Mouse (Mus musculus): Measurements from ENCODE around the gene Gm26938.

Gene Gm26938

GRCm38 (mm10) chr5:139826357-139827055 lies at the start of gene Gm26938, which contains the start of gene Psmg3:
TSS of gene Gm26938 (minus strand) at chr5:139826407.
TSS of gene Psmg3 (minus strand) at chr5:139826885.
- DNase-seq, result peak; percentile 98

- DNase-seq, result no peak
These were observed 45.3 kb upstream of the Gm26938 start for GRCm38 (mm10) chr5:139871526-139871925.

GRCm38 (mm10) chr5:139870886-139871285 lies 44.7 kb upstream of the Gm26938 start:
- no peak for DNase-seq

- peak; percentile 92 for DNase-seq
These were observed 36.6 kb upstream of the Gm26938 start for GRCm38 (mm10) chr5:139862759-139863158.

- no peak for DNase-seq
These were observed 34.3 kb upstream of the Gm26938 start for GRCm38 (mm10) chr5:139860328-139861104.

GRCm38 (mm10) chr5:139849626-139850320 lies 23.6 kb upstream of the Gm26938 start:
- DNase-seq, result no peak

GRCm38 (mm10) chr5:139839142-139839541 lies 12.9 kb upstream of the Gm26938 start:
- DNase-seq, result no peak

GRCm38 (mm10) chr5:139838476-139838892 lies 12.3 kb upstream of the Gm26938 start:
- peak; percentile 94 for DNase-seq

GRCm38 (mm10) chr5:139835706-139836105 lies 9.5 kb upstream of the Gm26938 start:
- no peak for DNase-seq

- DNase-seq, result no peak
These were observed 5.9 kb upstream of the Gm26938 start for GRCm38 (mm10) chr5:139832125-139832524.

- no peak for DNase-seq
These were observed 4.5 kb upstream of the Gm26938 start for GRCm38 (mm10) chr5:139830734-139831133.

GRCm38 (mm10) chr5:139829384-139829783 lies 3.2 kb upstream of the Gm26938 start:
- DNase-seq, result no peak

- no peak for DNase-seq
These were observed 1.4 kb upstream of the Gm26938 start for GRCm38 (mm10) chr5:139827593-139827992.

- DNase-seq, result peak; percentile 92
These were observed 260 bp downstream of the Gm26938 start for GRCm38 (mm10) chr5:139825947-139826346.

- DNase-seq, result no peak
These were observed 1.7 kb downstream of the Gm26938 start for GRCm38 (mm10) chr5:139824531-139824930.

GRCm38 (mm10) chr5:139821466-139822459 lies 4.4 kb downstream of the Gm26938 start:
- DNase-seq, result no peak

GRCm38 (mm10) chr5:139819538-139820181 lies 6.5 kb downstream of the Gm26938 start, which contains the start of gene Tmem184a:
TSS of gene Tmem184a (minus strand) at chr5:139819917.
- DNase-seq, result no peak

- DNase-seq, result peak; percentile 92
These were observed 7.4 kb downstream of the Gm26938 start for GRCm38 (mm10) chr5:139818801-139819200.

- no peak for DNase-seq
These were observed 8.2 kb downstream of the Gm26938 start for GRCm38 (mm10) chr5:139818056-139818455.

GRCm38 (mm10) chr5:139817292-139817691 lies 8.9 kb downstream of the Gm26938 start:
- no peak for DNase-seq

- no peak for DNase-seq
These were observed 9.8 kb downstream of the Gm26938 start for GRCm38 (mm10) chr5:139816445-139816844.

- peak; percentile 82 for DNase-seq
These were observed 10.2 kb downstream of the Gm26938 start for GRCm38 (mm10) chr5:139815964-139816363.
